Mouse (Mus musculus) forebrain, embryonic 11.5 days (tissue): ENCODE measurements at regions not wholly inside any gene's neighbourhood (a gene's known extent, or its start where the extent isn't known, plus 50 kb on each side); places are given as distances from the start of the nearest gene placed in this dataset.
"Not testable (repeated sequence)": the region's sequence is repeated elsewhere in the genome, so short reads cannot be mapped to it uniquely, and the experiment has no call there.

Source experiments
- ATAC-seq: fragments of 200-750 bp; cut with Nextera tagmentation; replicated peaks from 2 replicates; pipeline ENCODE4 v1.8.0; 2017; ENCODE audit warnings: moderate TSS enrichment; ENCODE audit not compliant: low FRiP score
- DNase-seq: peaks from one replicate; pipeline ENCODE4 v3.0.0-alpha.2; 2017; ENCODE audit warnings: low spot score
- H3K27ac ChIP-seq: fragments of 300-500 bp; sonication (generic); 2 replicates; pipeline ENCODE4 v1.5.1; 2014; ENCODE audit warnings: low read depth, low read length
- H3K27me3 ChIP-seq: fragments of 300-500 bp; sonication (generic); 2 replicates; pipeline ENCODE4 v1.6.1; 2014; ENCODE audit warnings: mild to moderate bottlenecking, low read length, mixed read lengths; ENCODE audit not compliant: control insufficient read depth, insufficient read depth
- H3K36me3 ChIP-seq: fragments of 300-500 bp; sonication (generic); 2 replicates; pipeline ENCODE4 v1.6.1; 2014; ENCODE audit warnings: mild to moderate bottlenecking, low read length, moderate library complexity, mixed read lengths; ENCODE audit not compliant: control insufficient read depth, insufficient read depth
- H3K4me1 ChIP-seq: fragments of 300-500 bp; sonication (generic); replicated peaks from 2 replicates; pipeline ENCODE4 v1.6.1; 2014; ENCODE audit warnings: low read length, mixed read lengths; ENCODE audit not compliant: control insufficient read depth, insufficient read depth
- H3K4me2 ChIP-seq: fragments of 300-500 bp; sonication (generic); 2 replicates; pipeline ENCODE4 v1.6.1; 2014; ENCODE audit warnings: low read depth, mild to moderate bottlenecking, low read length, moderate library complexity, mixed read lengths; ENCODE audit not compliant: severe bottlenecking
- H3K4me3 ChIP-seq: fragments of 300-500 bp; sonication (generic); 2 replicates; pipeline ENCODE4 v1.5.1; 2014; ENCODE audit warnings: low read depth, low read length
- H3K9ac ChIP-seq: fragments of 300-500 bp; sonication (generic); 2 replicates; pipeline ENCODE4 v1.6.1; 2014; ENCODE audit warnings: low read length
- H3K9me3 ChIP-seq: fragments of 300-500 bp; sonication (generic); 2 replicates; pipeline ENCODE4 v1.6.1; 2016; ENCODE audit warnings: low read length, mixed read lengths; ENCODE audit not compliant: control insufficient read depth
- WGBS: fragments of 180-500 bp; shearing (Covaris S2); extraction: QIAGEN DNeasy Blood & Tissue Kit; methylation state at CpG from one replicate; pipeline ENCODE4 v1.1.7; 2014; 5-methylcytosine and 5-hydroxymethylcytosine counted together

GRCm38 (mm10) chr9:97297538-97297937 is 72.2 kb downstream of the Trim42 start:
- no peaks in the 10 kb centered on the region for H3K9me3 ChIP-seq

GRCm38 (mm10) chr9:97295770-97296169 is 74.0 kb downstream of the Trim42 start:
- ATAC-seq (no peak), DNase-seq (peak; percentile 61)
- no peak overlapping the region for H3K4me2 ChIP-seq
- H3K4me3 ChIP-seq = no peak overlapping the region
- no peak overlapping the region for H3K27ac ChIP-seq
- H3K9me3 ChIP-seq = no peaks in the 10 kb centered on the region
- H3K27me3 ChIP-seq = no peaks in the 10 kb centered on the region
- H3K36me3 ChIP-seq = no peaks in the 10 kb centered on the region
- H3K4me1 ChIP-seq = no peaks in the 10 kb centered on the region; the same call in 1 of the 2 replicates
- no peak overlapping the region for H3K9ac ChIP-seq
- 35% methylated on average over 7 of the region's 7 CpGs for WGBS

More at GRCm38 (mm10) chr9:97297538-97297937, 72.2 kb downstream of the Trim42 start:
- no peak overlapping the region for H3K4me3 ChIP-seq
- no peaks in the 10 kb centered on the region for H3K36me3 ChIP-seq
- DNase-seq (peak; percentile 61), ATAC-seq (0 out of 2 replicates have a peak, but pooled peaks have one; percentile 33)
- H3K9ac ChIP-seq = no peak overlapping the region
- WGBS = 8% methylated on average over 4 of the region's 4 CpGs
- H3K27ac ChIP-seq = no peak overlapping the region
- H3K27me3 ChIP-seq = no peaks in the 10 kb centered on the region
- H3K4me1 ChIP-seq = no peaks in the 10 kb centered on the region; the same call in 1 of the 2 replicates
- H3K4me2 ChIP-seq = no peak overlapping the region

GRCm38 (mm10) chr9:97291870-97292269 is 77.9 kb downstream of the Trim42 start:
- Histone ChIP-seq H3K27me3 (no peaks in the 10 kb centered on the region), H3K9me3 (no peaks in the 10 kb centered on the region), H3K4me2 (no peak overlapping the region), H3K27ac (no peak overlapping the region), H3K4me1 (no peaks in the 10 kb centered on the region; the same call in 1 of the 2 replicates), H3K36me3 (no peaks in the 10 kb centered on the region), H3K4me3 (no peak overlapping the region), H3K9ac (no peak overlapping the region)
- WGBS = 79% methylated on average over 1 of the region's 1 CpGs
- no peak for ATAC-seq
- DNase-seq = no peak

GRCm38 (mm10) chr9:97284282-97284802 is 85.4 kb downstream of the Trim42 start:
- no peak overlapping the region for H3K4me2 ChIP-seq
- H3K36me3 ChIP-seq = no peaks in the 10 kb centered on the region
- H3K9ac ChIP-seq = no peak overlapping the region
- 78% methylated on average over 7 of the region's 7 CpGs for WGBS
- no peak overlapping the region for H3K4me3 ChIP-seq
- no peaks in the 10 kb centered on the region for H3K9me3 ChIP-seq
- no peaks in the 10 kb centered on the region for H3K27me3 ChIP-seq
- H3K27ac ChIP-seq = no peak overlapping the region
- ATAC-seq (no peak), DNase-seq (no peak)
- H3K4me1 ChIP-seq = no peaks in the 10 kb centered on the region

GRCm38 (mm10) chr9:97282090-97282489 is 87.7 kb downstream of the Trim42 start:
- Histone ChIP-seq H3K27ac (no peak overlapping the region), H3K4me3 (no peak overlapping the region), H3K4me1 (no peaks in the 10 kb centered on the region), H3K9me3 (no peaks in the 10 kb centered on the region), H3K27me3 (no peaks in the 10 kb centered on the region), H3K4me2 (no peak overlapping the region), H3K9ac (no peak overlapping the region), H3K36me3 (no peaks in the 10 kb centered on the region)
- no peak for ATAC-seq
- 95% methylated on average over 3 of the region's 3 CpGs for WGBS
- no peak for DNase-seq

- H3K9me3 ChIP-seq, H3K27ac ChIP-seq, H3K4me3 ChIP-seq, H3K9ac ChIP-seq, H3K36me3 ChIP-seq, ATAC-seq, DNase-seq, H3K27me3 ChIP-seq, H3K4me1 ChIP-seq, H3K4me2 ChIP-seq: not testable (repeated sequence)
- 88% methylated on average over 14 of the region's 14 CpGs for WGBS
These were observed 94.3 kb downstream of the Trim42 start for GRCm38 (mm10) chr9:97275449-97275848.

- 96% methylated on average over 7 of the region's 7 CpGs for WGBS
- Histone ChIP-seq H3K27ac (no peak overlapping the region), H3K4me3 (no peak overlapping the region), H3K27me3 (no peaks in the 10 kb centered on the region), H3K4me1 (no peaks in the 10 kb centered on the region), H3K9ac (no peak overlapping the region), H3K4me2 (no peak overlapping the region), H3K36me3 (no peaks in the 10 kb centered on the region), H3K9me3 (no peaks in the 10 kb centered on the region)
- DNase-seq (no peak), ATAC-seq (no peak)
These were observed 95.9 kb downstream of the Trim42 start for GRCm38 (mm10) chr9:97273891-97274290.

- Histone ChIP-seq H3K4me2 (no peak overlapping the region), H3K27me3 (no peaks in the 10 kb centered on the region), H3K27ac (no peak overlapping the region), H3K9ac (no peak overlapping the region), H3K4me1 (no peaks in the 10 kb centered on the region), H3K4me3 (no peak overlapping the region), H3K36me3 (no peaks in the 10 kb centered on the region), H3K9me3 (no peaks in the 10 kb centered on the region)
- WGBS = 95% methylated on average over 8 of the region's 8 CpGs
- DNase-seq (no peak), ATAC-seq (no peak)
These were observed 97.7 kb downstream of the Trim42 start for GRCm38 (mm10) chr9:97272061-97272460.

- Histone ChIP-seq H3K36me3 (no peaks in the 10 kb centered on the region), H3K27me3 (no peaks in the 10 kb centered on the region), H3K4me2 (no peak overlapping the region), H3K9ac (no peak overlapping the region), H3K9me3 (no peaks in the 10 kb centered on the region), H3K4me1 (no peaks in the 10 kb centered on the region), H3K27ac (no peak overlapping the region), H3K4me3 (no peak overlapping the region)
- ATAC-seq = no peak
- DNase-seq = no peak
- WGBS = 98% methylated on average over 1 of the region's 1 CpGs
These were observed 122.1 kb downstream of the Trim42 start for GRCm38 (mm10) chr9:97247621-97248020.
